Mouse (Mus musculus) spleen, postnatal 4 days (tissue): ENCODE measurements around the gene Jazf1.

Source experiments
- DNase-seq, 2 experiments: peaks; one replicate each; pipeline ENCODE4 v3.0.0; 2022; ENCODE audit warnings: low spot score in 2 of 2

Gene Jazf1

GRCm38 (mm10) chr6:52797252-52797800 lies 271.1 kb downstream of the Jazf1 start:
- no peak for DNase-seq

- no peak for DNase-seq
These were observed 271.7 kb downstream of the Jazf1 start for GRCm38 (mm10) chr6:52796691-52797090.

GRCm38 (mm10) chr6:52796035-52796598 lies 272.3 kb downstream of the Jazf1 start:
- no peak for DNase-seq

GRCm38 (mm10) chr6:52795029-52795841 lies 273.2 kb downstream of the Jazf1 start:
- DNase-seq, result no peak

GRCm38 (mm10) chr6:52792455-52792854 lies 276.0 kb downstream of the Jazf1 start:
- no peak for DNase-seq

- no peak for DNase-seq
These were observed 277.6 kb downstream of the Jazf1 start for GRCm38 (mm10) chr6:52790781-52791180.

GRCm38 (mm10) chr6:52790316-52790715 lies 278.1 kb downstream of the Jazf1 start:
- DNase-seq, result no peak

GRCm38 (mm10) chr6:52779546-52779945 lies 288.9 kb downstream of the Jazf1 start:
- no peak for DNase-seq

GRCm38 (mm10) chr6:52778523-52778922 lies 289.9 kb downstream of the Jazf1 start:
- no peak for DNase-seq

GRCm38 (mm10) chr6:52777034-52777433 lies 291.4 kb downstream of the Jazf1 start:
- DNase-seq, result no peak

- no peak for DNase-seq
These were observed 292.5 kb downstream of the Jazf1 start for GRCm38 (mm10) chr6:52775956-52776355.

- DNase-seq, result no peak
These were observed 293.1 kb downstream of the Jazf1 start for GRCm38 (mm10) chr6:52775350-52775749.

GRCm38 (mm10) chr6:52773132-52773531 lies 295.3 kb downstream of the Jazf1 start:
- DNase-seq, result no peak

GRCm38 (mm10) chr6:52770789-52771188 lies 297.6 kb downstream of the Jazf1 start:
- no peak for DNase-seq

- peak in 1 of 2 experiments; percentile 52 for DNase-seq
These were observed 303.2 kb downstream of the Jazf1 start for GRCm38 (mm10) chr6:52765206-52765605.

GRCm38 (mm10) chr6:52752832-52753231 lies 315.6 kb downstream of the Jazf1 start:
- no peak for DNase-seq

- DNase-seq, result no peak
These were observed 333.8 kb downstream of the Jazf1 start for GRCm38 (mm10) chr6:52734630-52735029.

- DNase-seq, result no peak
These were observed 338.1 kb downstream of the Jazf1 start for GRCm38 (mm10) chr6:52730338-52730737.

- peak; percentile 57 to 81 for DNase-seq
These were observed 343.5 kb downstream of the Jazf1 start for GRCm38 (mm10) chr6:52724805-52725439.
